Mouse (Mus musculus) ES-Bruce4 (cell line): ENCODE measurements around the gene Dnph1.

Source experiments
- CTCF ChIP-seq: IDR thresholded peaks from one replicate; pipeline ENCODE4 v1.8.1; 2011; ENCODE audit warnings: low read depth, low read length
- EP300 ChIP-seq: IDR thresholded peaks from 2 replicates; pipeline ENCODE4 v1.6.1; 2011; ENCODE audit warnings: low read depth, low read length; ENCODE audit not compliant: insufficient read depth
- POLR2A ChIP-seq: IDR thresholded peaks from one replicate; pipeline ENCODE4 v1.8.1; 2011; ENCODE audit warnings: low read length; ENCODE audit not compliant: insufficient read depth

DNA sequence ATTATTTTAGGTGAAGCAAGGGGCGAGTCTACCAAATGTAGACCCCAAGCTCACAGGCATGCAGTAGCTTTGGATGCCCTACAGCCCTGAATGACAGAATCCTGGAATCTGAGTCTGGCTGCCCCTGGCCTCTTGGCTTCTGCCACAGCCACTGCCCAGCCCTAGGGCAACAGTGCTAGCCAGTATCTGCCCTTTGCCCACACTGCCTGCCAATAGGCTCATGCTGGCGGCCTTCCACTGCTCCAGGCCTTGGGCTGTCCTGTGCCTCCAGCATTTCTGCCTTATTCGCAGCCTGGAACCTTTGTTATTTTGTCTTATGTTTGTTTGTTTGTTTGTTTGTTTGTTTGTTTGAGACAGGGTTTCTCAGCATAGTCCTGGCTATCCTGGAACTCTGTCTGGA lies 9.1 kb downstream of the Dnph1 start:
- no peak for TF ChIP-seq CTCF
- no peak for TF ChIP-seq POLR2A
- TF ChIP-seq EP300: no peak
